Mouse (Mus musculus): Measurements from ENCODE around the gene Mief2.
A peak's percentile ranks its signal among the peaks of the same experiment; 100 is the strongest.

GRCm38 (mm10) chr11:60728260-60728761 is at the start of gene Mief2:
- TF ChIP-seq CTCF (IDR thresholded peaks at IDR 0.05; ENCODE audit: control insufficient read depth, insufficient read depth, insufficient read length), result no peak
- peak; percentile 86 for TF ChIP-seq MAX (IDR thresholded peaks at IDR 0.05)
- no peak for TF ChIP-seq MYOD1 (IDR thresholded peaks at IDR 0.05; ENCODE audit: control insufficient read depth, insufficient read length, low read depth)
- TF ChIP-seq USF1 (IDR thresholded peaks at IDR 0.05; ENCODE audit: low read depth), result peak; percentile 96
- no peak for TF ChIP-seq MYOG (IDR thresholded peaks at IDR 0.05; ENCODE audit: control insufficient read depth, extremely low read depth, insufficient read length)
